Mouse (Mus musculus): ENCODE data around the gene Phldb2. TPM values are rescaled to one million over a fixed set of nuclear protein-coding genes. Genes with fewer than 3 reads are reported as not detected.
A peak's percentile ranks its signal among the peaks of the same experiment; 100 is the strongest.

Gene Phldb2
- polyA plus RNA-seq, 1 experiment from 2014 or later = 31.8 TPM

DNA sequence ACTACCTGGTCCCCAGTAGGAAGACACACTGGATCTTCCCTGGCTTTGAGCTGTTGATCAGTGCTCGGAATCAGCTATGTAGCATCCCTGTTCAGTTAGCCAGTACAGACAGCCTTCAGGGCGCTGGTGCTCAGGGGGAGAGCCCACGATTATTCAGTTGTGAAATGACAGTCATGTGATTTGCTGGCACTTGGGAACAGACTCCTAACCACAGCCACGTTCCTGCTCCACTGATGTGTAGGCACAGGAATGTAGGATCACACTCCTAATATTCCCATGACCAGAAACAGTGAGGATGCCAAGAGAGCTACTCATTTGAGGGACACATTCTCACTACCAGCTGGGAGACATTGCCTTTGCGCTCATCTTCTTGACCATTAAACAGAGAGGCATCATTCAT lies 15.3 kb upstream of the Phldb2 start:
- Histone ChIP-seq H3K4me3 (replicated peaks) (no peak overlapping the region), H3K9me3 (no peaks in the 10 kb centered on the region), H3K9ac (no peak overlapping the region), H3K27ac (no peak overlapping the region), H3K4me1 (replicated peaks) (peaks cover 5% of the 10 kb centered on the region; the same call in 1 of the 2 replicates), H3K27me3 (replicated peaks) (no peaks in the 10 kb centered on the region), H3K4me2 (replicated peaks) (no peak overlapping the region), H3K36me3 (no peaks in the 10 kb centered on the region)
- 76% methylated on average over 5 of the region's 5 CpGs for WGBS
- ATAC-seq = no peak

DNA sequence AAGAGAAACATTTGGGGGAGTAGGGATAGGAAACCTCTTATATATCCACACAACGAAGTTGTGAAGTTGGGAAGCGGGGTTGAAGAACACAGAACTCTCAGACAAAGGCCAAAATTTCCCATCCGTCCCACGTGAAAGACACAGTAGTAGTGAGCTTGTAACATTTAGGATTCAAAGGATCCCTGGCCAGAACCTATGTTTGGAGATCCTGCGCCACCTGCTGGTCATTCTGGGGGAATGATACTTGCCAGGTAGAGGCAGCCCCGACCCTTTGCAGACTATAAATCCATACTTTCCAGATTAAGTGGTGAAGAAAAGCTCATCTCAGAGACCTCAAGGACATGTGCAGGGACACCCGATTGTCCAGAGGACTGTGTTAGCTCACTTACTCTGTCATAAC lies 14.1 kb upstream of the Phldb2 start:
- no peak overlapping the region for H3K27ac ChIP-seq
- ATAC-seq = peak; percentile 79
- 8% methylated on average over 7 of the region's 7 CpGs for WGBS
- H3K27me3 ChIP-seq (replicated peaks) = no peaks in the 10 kb centered on the region
- H3K9ac ChIP-seq = no peak overlapping the region
- peaks cover 12% of the 10 kb centered on the region for H3K4me1 ChIP-seq (replicated peaks)
- no peaks in the 10 kb centered on the region for H3K36me3 ChIP-seq
- H3K9me3 ChIP-seq = no peaks in the 10 kb centered on the region
- no peak overlapping the region for H3K4me2 ChIP-seq (replicated peaks)
- no peak overlapping the region for H3K4me3 ChIP-seq (replicated peaks)

GRCm38 (mm10) chr16:45966604-45967003 lies 13.2 kb upstream of the Phldb2 start:
- Histone ChIP-seq H3K4me2 (replicated peaks) (no peak overlapping the region), H3K4me3 (replicated peaks) (no peak overlapping the region), H3K9ac (no peak overlapping the region), H3K27me3 (replicated peaks) (no peaks in the 10 kb centered on the region), H3K9me3 (no peaks in the 10 kb centered on the region), H3K27ac (no peak overlapping the region), H3K4me1 (replicated peaks) (peaks cover 15% of the 10 kb centered on the region), H3K36me3 (no peaks in the 10 kb centered on the region)
- 24% methylated on average over 5 of the region's 5 CpGs for WGBS
- peak; percentile 61 for ATAC-seq

- H3K4me3 ChIP-seq (replicated peaks) = no peak overlapping the region
- H3K27ac ChIP-seq = no peak overlapping the region
- H3K4me2 ChIP-seq (replicated peaks) = no peak overlapping the region
- H3K36me3 ChIP-seq = no peaks in the 10 kb centered on the region
- peaks cover 15% of the 10 kb centered on the region for H3K4me1 ChIP-seq (replicated peaks)
- WGBS = 66% methylated on average over 6 of the region's 6 CpGs
- H3K27me3 ChIP-seq (replicated peaks) = no peaks in the 10 kb centered on the region
- no peaks in the 10 kb centered on the region for H3K9me3 ChIP-seq
- H3K9ac ChIP-seq = no peak overlapping the region
- ATAC-seq = no peak
Observed at GRCm38 (mm10) chr16:45964777-45965176, 11.4 kb upstream of the Phldb2 start.

DNA sequence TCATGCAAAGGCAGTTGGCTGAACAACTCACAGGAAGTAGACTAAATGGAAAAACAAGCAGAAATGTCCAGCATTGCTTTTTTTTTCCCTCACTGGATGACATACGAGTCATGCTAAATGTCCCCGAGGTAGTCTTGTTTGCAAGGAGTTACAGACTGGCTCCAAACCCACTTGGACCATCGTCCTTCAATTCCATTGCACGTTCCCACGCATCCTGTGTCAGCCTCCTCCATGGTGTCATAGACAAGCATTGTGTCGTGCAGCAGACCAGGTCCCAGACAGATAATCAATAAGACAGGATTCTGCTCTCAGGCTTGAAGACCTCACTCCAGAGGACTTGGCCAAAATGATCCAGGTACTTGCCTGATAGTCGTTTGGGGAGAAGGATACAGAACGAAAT lies 10.4 kb upstream of the Phldb2 start:
- no peak overlapping the region for H3K9ac ChIP-seq
- no peak overlapping the region for H3K4me3 ChIP-seq (replicated peaks)
- H3K27ac ChIP-seq = no peak overlapping the region
- H3K4me1 ChIP-seq (replicated peaks) = peaks cover 15% of the 10 kb centered on the region
- H3K9me3 ChIP-seq = no peaks in the 10 kb centered on the region
- WGBS = 75% methylated on average over 8 of the region's 8 CpGs
- no peak for ATAC-seq
- H3K4me2 ChIP-seq (replicated peaks) = no peak overlapping the region
- H3K27me3 ChIP-seq (replicated peaks) = no peaks in the 10 kb centered on the region
- no peaks in the 10 kb centered on the region for H3K36me3 ChIP-seq

GRCm38 (mm10) chr16:45963088-45963487 lies 9.7 kb upstream of the Phldb2 start:
- no peak overlapping the region for H3K4me2 ChIP-seq (replicated peaks)
- no peak overlapping the region for H3K4me3 ChIP-seq (replicated peaks)
- H3K36me3 ChIP-seq = no peaks in the 10 kb centered on the region
- H3K9ac ChIP-seq = no peak overlapping the region
- H3K27me3 ChIP-seq (replicated peaks) = no peaks in the 10 kb centered on the region
- WGBS = 33% methylated on average over 5 of the region's 5 CpGs
- peak overlapping the region; percentile 22; the same call in 1 of the 2 replicates for H3K27ac ChIP-seq
- H3K4me1 ChIP-seq (replicated peaks) = peaks cover 15% of the 10 kb centered on the region
- ATAC-seq = no peak; the same call in 1 of the 2 replicates
- no peaks in the 10 kb centered on the region for H3K9me3 ChIP-seq

GRCm38 (mm10) chr16:45960978-45961377 lies 7.6 kb upstream of the Phldb2 start:
- ATAC-seq = no peak
- Histone ChIP-seq H3K36me3 (no peaks in the 10 kb centered on the region), H3K4me1 (replicated peaks) (peaks cover 10% of the 10 kb centered on the region; the same call in 1 of the 2 replicates), H3K4me2 (replicated peaks) (no peak overlapping the region), H3K9me3 (no peaks in the 10 kb centered on the region), H3K27ac (no peak overlapping the region), H3K9ac (no peak overlapping the region), H3K27me3 (replicated peaks) (no peaks in the 10 kb centered on the region), H3K4me3 (replicated peaks) (no peak overlapping the region)
- WGBS = 73% methylated on average over 3 of the region's 3 CpGs

DNA sequence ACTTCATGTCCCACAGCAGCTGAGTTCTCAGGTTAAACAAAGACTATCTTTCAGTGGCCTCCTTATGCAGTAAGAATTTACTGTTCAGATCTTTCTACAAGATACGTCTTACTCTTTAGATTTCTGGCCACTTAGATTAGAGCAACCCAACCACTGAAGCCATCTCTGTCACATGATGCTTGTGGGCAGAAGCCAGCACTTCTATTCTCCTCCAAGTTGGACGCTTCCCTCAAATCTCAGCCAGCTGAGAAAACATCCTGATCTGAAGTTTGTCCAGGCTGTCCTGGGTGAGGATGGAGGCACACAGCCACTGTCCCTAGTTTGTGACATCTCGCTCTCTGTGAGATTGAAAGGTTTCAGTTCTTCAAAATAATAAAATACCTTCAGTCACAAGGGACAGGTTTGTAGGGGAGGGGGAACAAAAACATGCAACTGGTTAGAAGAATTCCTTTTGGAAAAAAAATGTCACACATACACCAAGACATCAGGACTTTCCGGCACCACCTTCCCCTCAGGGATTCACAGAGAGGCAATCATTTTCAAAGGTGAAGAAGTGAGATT lies 3.1 kb upstream of the Phldb2 start:
- WGBS = 82% methylated on average over 4 of the region's 4 CpGs
- no peak overlapping the region for H3K27ac ChIP-seq
- no peak for ATAC-seq
- H3K9me3 ChIP-seq = no peaks in the 10 kb centered on the region
- no peak overlapping the region for H3K4me2 ChIP-seq (replicated peaks)
- no peaks in the 10 kb centered on the region for H3K4me1 ChIP-seq (replicated peaks)
- no peak overlapping the region for H3K4me3 ChIP-seq (replicated peaks)
- H3K9ac ChIP-seq = no peak overlapping the region
- H3K36me3 ChIP-seq = no peaks in the 10 kb centered on the region
- H3K27me3 ChIP-seq (replicated peaks) = no peaks in the 10 kb centered on the region

- Histone ChIP-seq H3K4me3 (replicated peaks) (no peak overlapping the region; the same call in 1 of the 2 replicates), H3K27me3 (replicated peaks) (no peaks in the 10 kb centered on the region), H3K4me1 (replicated peaks) (no peaks in the 10 kb centered on the region), H3K4me2 (replicated peaks) (peak overlapping the region; percentile 38), H3K27ac (peak overlapping the region; percentile 68; the same call in 1 of the 2 replicates), H3K9me3 (no peaks in the 10 kb centered on the region), H3K36me3 (no peaks in the 10 kb centered on the region), H3K9ac (no peak overlapping the region)
- peak; percentile 92 for ATAC-seq
- 34% methylated on average over 5 of the region's 5 CpGs for WGBS
Observed at GRCm38 (mm10) chr16:45952501-45952900, 897 bp downstream of the Phldb2 start.

- no peaks in the 10 kb centered on the region for H3K9me3 ChIP-seq
- no peaks in the 10 kb centered on the region for H3K4me1 ChIP-seq (replicated peaks)
- no peaks in the 10 kb centered on the region for H3K27me3 ChIP-seq (replicated peaks)
- WGBS = 66% methylated on average over 2 of the region's 2 CpGs
- H3K27ac ChIP-seq = peak overlapping the region; percentile 2; the same call in 1 of the 2 replicates
- H3K36me3 ChIP-seq = no peaks in the 10 kb centered on the region
- H3K9ac ChIP-seq = no peak overlapping the region
- no peak overlapping the region for H3K4me3 ChIP-seq (replicated peaks)
- peak overlapping the region; percentile 38; the same call in 1 of the 2 replicates for H3K4me2 ChIP-seq (replicated peaks)
- peak; percentile 75 for ATAC-seq
Observed at GRCm38 (mm10) chr16:45952035-45952434, 1.4 kb downstream of the Phldb2 start.

DNA sequence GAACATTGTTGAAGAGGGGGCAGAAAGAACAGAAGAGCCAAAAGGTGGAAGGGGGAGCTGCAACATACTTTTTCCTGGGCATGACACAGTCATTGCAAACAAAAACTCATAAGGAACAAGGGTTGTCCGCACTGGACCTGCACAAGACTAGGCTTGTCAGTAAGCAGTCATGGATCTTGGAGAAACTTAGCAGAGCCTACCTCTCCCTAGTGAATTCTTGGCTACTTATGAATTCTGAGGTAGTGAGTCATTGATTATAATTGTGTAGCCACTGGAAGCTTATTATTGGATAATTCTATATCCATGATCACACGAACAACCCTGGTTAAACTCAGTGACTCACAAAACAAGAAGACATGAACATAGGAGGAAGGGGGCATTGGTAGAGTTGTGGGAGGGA lies 7.1 kb downstream of the Phldb2 start:
- no peak overlapping the region for H3K4me3 ChIP-seq (replicated peaks)
- H3K4me1 ChIP-seq (replicated peaks) = no peaks in the 10 kb centered on the region; the same call in 1 of the 2 replicates
- whole genome bisulfite sequencing = 85% methylated on average over 2 of the region's 2 CpGs
- H3K36me3 ChIP-seq = no peaks in the 10 kb centered on the region
- no peak overlapping the region for H3K27ac ChIP-seq
- no peak overlapping the region for H3K9ac ChIP-seq
- no peaks in the 10 kb centered on the region for H3K27me3 ChIP-seq (replicated peaks)
- no peak overlapping the region for H3K4me2 ChIP-seq (replicated peaks)
- no peaks in the 10 kb centered on the region for H3K9me3 ChIP-seq
- no peak for ATAC-seq

DNA sequence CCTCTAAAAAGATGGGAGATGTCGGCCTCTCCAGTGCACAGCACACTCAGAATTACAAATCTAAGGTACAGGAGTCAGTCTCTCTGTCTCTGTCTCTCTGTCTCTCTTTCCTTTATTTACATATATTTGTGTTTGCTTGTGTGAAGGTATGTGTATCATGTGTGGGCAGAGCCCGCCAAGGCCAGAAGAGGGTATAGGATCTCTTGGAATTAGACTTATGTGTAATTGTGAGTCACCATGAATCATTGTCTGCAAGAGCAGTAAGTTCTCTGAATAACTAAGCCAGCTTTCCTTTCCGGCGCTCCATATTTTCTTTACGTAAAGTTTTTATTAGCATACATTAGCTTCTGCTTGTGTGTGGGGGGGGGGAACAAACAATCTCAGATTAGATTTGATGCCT lies 7.7 kb downstream of the Phldb2 start:
- H3K4me2 ChIP-seq (replicated peaks) = 0 out of 2 replicates have a peak overlapping the region, but pooled peaks have one; percentile 47
- H3K27me3 ChIP-seq (replicated peaks) = no peaks in the 10 kb centered on the region
- H3K4me1 ChIP-seq (replicated peaks) = no peaks in the 10 kb centered on the region; the same call in 1 of the 2 replicates
- no peaks in the 10 kb centered on the region for H3K9me3 ChIP-seq
- no peak overlapping the region for H3K27ac ChIP-seq
- H3K4me3 ChIP-seq (replicated peaks) = no peak overlapping the region
- no peaks in the 10 kb centered on the region for H3K36me3 ChIP-seq
- H3K9ac ChIP-seq = no peak overlapping the region
- 78% methylated on average over 5 of the region's 5 CpGs for WGBS
- ATAC-seq = no peak

DNA sequence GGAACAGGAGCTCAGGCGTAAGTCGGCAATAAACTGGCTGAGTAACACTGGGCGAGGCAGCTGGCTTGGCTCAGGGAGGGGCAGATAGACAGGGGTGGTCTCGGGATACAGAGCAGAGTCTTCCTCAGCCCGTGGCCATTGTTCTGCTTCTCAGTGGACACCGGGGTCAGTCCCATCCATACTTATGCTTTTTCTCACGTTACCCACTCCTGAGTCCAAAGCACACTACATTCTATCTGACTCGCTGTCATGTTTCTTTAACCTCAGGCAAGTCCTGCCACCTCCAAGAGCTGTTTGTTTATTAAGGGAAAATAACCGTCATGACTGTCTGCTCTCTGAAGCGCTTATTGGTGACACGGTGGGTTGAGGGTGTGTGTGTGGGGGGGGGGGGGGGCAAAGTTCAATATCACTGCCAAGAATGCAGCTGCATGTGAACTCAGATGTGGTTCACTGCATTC lies 8.2 kb downstream of the Phldb2 start:
- no peaks in the 10 kb centered on the region for H3K27me3 ChIP-seq (replicated peaks)
- peak; percentile 90 for ATAC-seq
- WGBS = 8% methylated on average over 11 of the region's 11 CpGs
- H3K4me3 ChIP-seq (replicated peaks) = 0 out of 2 replicates have a peak overlapping the region, but pooled peaks have one; percentile 4
- H3K4me1 ChIP-seq (replicated peaks) = no peaks in the 10 kb centered on the region; the same call in 1 of the 2 replicates
- no peak overlapping the region for H3K9ac ChIP-seq
- H3K36me3 ChIP-seq = no peaks in the 10 kb centered on the region
- peak overlapping the region; percentile 47 for H3K4me2 ChIP-seq (replicated peaks)
- H3K9me3 ChIP-seq = no peaks in the 10 kb centered on the region
- H3K27ac ChIP-seq = peak overlapping the region; percentile 48
